Mouse (Mus musculus): ENCODE data around the gene Jak1.

- TF ChIP-seq POLR2A (IDR thresholded peaks at IDR 0.05; ENCODE audit: control insufficient read depth, extremely low read depth, insufficient read depth, low read length, poor library complexity) (no peak), CTCF (IDR thresholded peaks at IDR 0.05; ENCODE audit: borderline replicate concordance, control insufficient read depth, extremely low read depth, insufficient read depth, low read length, poor library complexity) (no peak)
Measured at GRCm38 (mm10) chr4:101135013-101135412, 130.1 kb downstream of the Jak1 start.

All from thymus, adult 2 months (tissue).